Mouse (Mus musculus): ENCODE measurements around the gene Celsr3. TPM values are rescaled to one million over a fixed set of nuclear protein-coding genes. Genes with fewer than 3 reads are reported as not detected.

Gene Celsr3
- polyA plus RNA-seq, 1 experiment from 2014 or later = 13.8 TPM

GRCm38 (mm10) chr9:108831637-108832036, 5.5 kb downstream of the Celsr3 start:
- Histone ChIP-seq H3K9ac (replicated peaks) (peak overlapping the region; percentile 34; the same call in 1 of the 2 replicates), H3K36me3 (peaks cover 68% of the 10 kb centered on the region), H3K4me3 (peak overlapping the region; percentile 42), H3K27ac (replicated peaks) (no peak overlapping the region), H3K9me3 (no peaks in the 10 kb centered on the region), H3K4me1 (peaks cover 46% of the 10 kb centered on the region), H3K27me3 (peaks cover 75% of the 10 kb centered on the region), H3K4me2 (replicated peaks) (peak overlapping the region; percentile 73)
- WGBS = 8% methylated on average over 23 of the region's 23 CpGs
- ATAC-seq (ENCODE audit: low FRiP score, low read depth) = no peak

DNA sequence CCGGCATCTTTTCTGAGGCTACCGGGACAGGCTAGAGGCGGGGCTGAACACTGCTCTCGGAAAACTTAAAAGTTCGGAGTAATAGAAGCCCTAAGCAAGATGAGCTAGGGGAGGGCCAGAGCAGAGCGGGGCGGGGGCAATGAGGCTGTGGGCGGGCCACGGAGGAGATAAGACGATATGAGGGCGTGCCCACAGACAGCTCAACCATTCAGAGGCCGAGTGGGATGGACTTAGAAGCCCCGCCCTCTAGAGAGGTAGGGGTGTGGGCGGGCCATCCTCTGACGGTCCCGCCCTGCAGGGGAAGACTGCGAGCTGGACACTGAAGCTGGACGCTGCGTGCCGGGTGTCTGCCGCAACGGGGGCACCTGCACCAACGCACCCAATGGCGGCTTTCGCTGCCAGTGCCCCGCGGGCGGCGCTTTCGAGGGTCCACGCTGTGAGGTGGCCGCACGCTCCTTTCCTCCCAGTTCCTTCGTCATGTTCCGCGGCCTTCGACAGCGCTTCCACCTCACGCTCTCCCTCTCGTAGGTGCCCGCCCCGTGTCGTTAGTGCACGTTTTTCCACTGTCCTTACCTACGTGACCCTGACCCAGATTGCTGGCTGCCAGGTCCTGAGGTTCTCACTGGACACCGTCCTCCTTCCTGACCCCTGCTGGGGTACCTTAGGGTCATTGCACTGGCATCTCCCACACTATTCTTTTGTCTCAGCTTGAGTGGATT, 6.4 kb downstream of the Celsr3 start:
- H3K4me2 ChIP-seq (replicated peaks) = peak overlapping the region; percentile 73
- no peaks in the 10 kb centered on the region for H3K9me3 ChIP-seq
- WGBS = 7% methylated on average over 46 of the region's 46 CpGs
- ATAC-seq (ENCODE audit: low FRiP score, low read depth) = peak; percentile 95
- H3K9ac ChIP-seq (replicated peaks) = peak overlapping the region; percentile 34; the same call in 1 of the 2 replicates
- H3K27ac ChIP-seq (replicated peaks) = no peak overlapping the region
- peak overlapping the region; percentile 42 for H3K4me3 ChIP-seq
- peaks cover 37% of the 10 kb centered on the region for H3K4me1 ChIP-seq
- peaks cover 66% of the 10 kb centered on the region for H3K27me3 ChIP-seq
- peaks cover 75% of the 10 kb centered on the region for H3K36me3 ChIP-seq

- Histone ChIP-seq H3K4me1 (no peaks in the 10 kb centered on the region), H3K4me3 (no peak overlapping the region), H3K36me3 (peaks cover 96% of the 10 kb centered on the region), H3K9ac (replicated peaks) (0 out of 2 replicates have a peak overlapping the region, but pooled peaks have one; percentile 2), H3K27me3 (0 out of 2 replicates have a peak, but pooled peaks cover 3% of the 10 kb centered on the region), H3K9me3 (no peaks in the 10 kb centered on the region), H3K27ac (replicated peaks) (no peak overlapping the region), H3K4me2 (replicated peaks) (no peak overlapping the region)
- ATAC-seq (ENCODE audit: low FRiP score, low read depth) = no peak
- WGBS = 19% methylated on average over 14 of the region's 14 CpGs
Measured at GRCm38 (mm10) chr9:108842989-108843388, 16.9 kb downstream of the Celsr3 start.

GRCm38 (mm10) chr9:108845390-108845789, 19.3 kb downstream of the Celsr3 start:
- no peak overlapping the region for H3K4me2 ChIP-seq (replicated peaks)
- no peak overlapping the region for H3K4me3 ChIP-seq
- no peak overlapping the region for H3K27ac ChIP-seq (replicated peaks)
- no peaks in the 10 kb centered on the region for H3K9me3 ChIP-seq
- WGBS = 80% methylated on average over 5 of the region's 5 CpGs
- H3K36me3 ChIP-seq = peaks cover 96% of the 10 kb centered on the region
- 0 out of 2 replicates have a peak, but pooled peaks cover 3% of the 10 kb centered on the region for H3K27me3 ChIP-seq
- no peak overlapping the region for H3K9ac ChIP-seq (replicated peaks)
- H3K4me1 ChIP-seq = no peaks in the 10 kb centered on the region
- ATAC-seq (ENCODE audit: low FRiP score, low read depth) = no peak

- H3K4me2 ChIP-seq (replicated peaks) = no peak overlapping the region
- 85% methylated on average over 4 of the region's 4 CpGs for WGBS
- H3K27ac ChIP-seq (replicated peaks) = no peak overlapping the region
- no peak overlapping the region for H3K4me3 ChIP-seq
- no peaks in the 10 kb centered on the region for H3K27me3 ChIP-seq
- H3K9ac ChIP-seq (replicated peaks) = no peak overlapping the region
- 0 out of 2 replicates have a peak, but pooled peaks cover 3% of the 10 kb centered on the region for H3K4me1 ChIP-seq
- H3K9me3 ChIP-seq = no peaks in the 10 kb centered on the region
- peaks cover 81% of the 10 kb centered on the region for H3K36me3 ChIP-seq
- no peak for ATAC-seq (ENCODE audit: low FRiP score, low read depth)
Measured at GRCm38 (mm10) chr9:108847374-108847773, 21.3 kb downstream of the Celsr3 start.

DNA sequence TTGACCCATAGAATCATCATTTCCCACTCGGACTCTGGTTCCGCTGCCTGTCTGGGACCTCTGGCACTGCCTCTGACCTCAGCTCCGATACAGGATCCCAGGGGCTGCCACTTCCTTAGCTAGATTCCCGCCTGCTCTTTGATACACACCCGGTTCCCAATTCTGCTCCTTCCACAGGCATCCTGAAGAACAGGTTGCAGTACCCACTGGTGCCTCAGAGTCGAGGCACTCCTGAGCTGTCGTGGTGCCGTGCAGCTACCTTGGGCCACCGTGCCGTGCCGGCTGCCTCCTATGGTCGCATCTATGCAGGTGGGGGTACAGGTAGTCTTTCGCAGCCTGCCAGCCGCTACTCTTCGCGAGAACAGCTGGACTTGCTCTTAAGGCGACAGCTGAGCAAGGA, 22.3 kb downstream of the Celsr3 start:
- H3K27me3 ChIP-seq = no peaks in the 10 kb centered on the region
- H3K4me3 ChIP-seq = no peak overlapping the region
- peaks cover 9% of the 10 kb centered on the region for H3K4me1 ChIP-seq
- no peak for ATAC-seq (ENCODE audit: low FRiP score, low read depth)
- no peak overlapping the region for H3K27ac ChIP-seq (replicated peaks)
- peaks cover 72% of the 10 kb centered on the region for H3K36me3 ChIP-seq
- no peak overlapping the region for H3K4me2 ChIP-seq (replicated peaks)
- H3K9ac ChIP-seq (replicated peaks) = no peak overlapping the region
- 78% methylated on average over 17 of the region's 17 CpGs for WGBS
- H3K9me3 ChIP-seq = no peaks in the 10 kb centered on the region

GRCm38 (mm10) chr9:108852976-108853375, 26.9 kb downstream of the Celsr3 start, which contains the start of gene Slc26a6:
Slc26a6 (plus strand) TSS chr9:108853283.
- H3K9me3 ChIP-seq = no peaks in the 10 kb centered on the region
- peak within 1 kb of the TSS; percentile 80 for H3K27ac ChIP-seq (replicated peaks)
- H3K36me3 ChIP-seq = peaks cover 42% of the 10 kb centered on the region

GRCm38 (mm10) chr9:108853635-108854240, 27.6 kb downstream of the Celsr3 start:
- H3K27me3 ChIP-seq = 0 out of 2 replicates have a peak, but pooled peaks cover 3% of the 10 kb centered on the region
- H3K4me2 ChIP-seq (replicated peaks) = peak overlapping the region; percentile 94
- no peaks in the 10 kb centered on the region for H3K9me3 ChIP-seq
- peak overlapping the region; percentile 70 for H3K4me3 ChIP-seq
- H3K27ac ChIP-seq (replicated peaks) = peak overlapping the region; percentile 80
- peaks cover 42% of the 10 kb centered on the region for H3K36me3 ChIP-seq
- H3K9ac ChIP-seq (replicated peaks) = peak overlapping the region; percentile 78
- H3K4me1 ChIP-seq = peaks cover 18% of the 10 kb centered on the region
- peak; percentile 89 for ATAC-seq (ENCODE audit: low FRiP score, low read depth)
- WGBS = 2% methylated on average over 25 of the region's 25 CpGs

More at GRCm38 (mm10) chr9:108852976-108853375, 26.9 kb downstream of the Celsr3 start, which contains the start of gene Slc26a6:
- peak within 1 kb of the TSS; percentile 94 for H3K4me2 ChIP-seq (replicated peaks)
- WGBS = 92% methylated on average over 3 of the region's 3 CpGs
- peak within 1 kb of the TSS; percentile 70 for H3K4me3 ChIP-seq
- H3K27me3 ChIP-seq = 0 out of 2 replicates have a peak, but pooled peaks cover 3% of the 10 kb centered on the region
- ATAC-seq (ENCODE audit: low FRiP score, low read depth) = no peak
- peak within 1 kb of the TSS; percentile 78 for H3K9ac ChIP-seq (replicated peaks)
- peaks cover 18% of the 10 kb centered on the region for H3K4me1 ChIP-seq

DNA sequence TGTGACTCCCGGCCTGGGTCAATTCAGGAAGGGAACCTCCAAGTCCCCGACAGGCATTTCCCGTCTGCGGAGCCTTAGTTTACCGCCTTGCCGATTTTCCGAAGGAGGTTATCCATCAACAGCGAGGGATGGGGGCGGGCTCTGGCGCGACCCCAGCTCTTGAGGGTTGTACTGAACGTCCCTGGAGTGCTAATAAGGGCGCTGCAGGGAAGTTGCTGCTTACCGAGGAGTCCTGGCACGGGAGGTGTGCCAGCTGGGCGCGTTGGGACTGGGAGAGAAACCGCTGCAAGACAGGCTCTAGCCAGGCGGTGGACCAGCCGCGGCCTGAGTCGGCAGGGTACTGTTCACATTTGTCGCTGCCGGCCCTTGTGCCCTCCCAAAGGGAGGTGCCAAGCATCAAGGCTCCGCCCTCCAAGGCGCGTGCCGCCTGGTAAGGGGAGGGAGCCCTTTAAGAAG, 28.1 kb downstream of the Celsr3 start:
- peaks cover 39% of the 10 kb centered on the region for H3K36me3 ChIP-seq
- H3K9me3 ChIP-seq = no peaks in the 10 kb centered on the region
- 0 out of 2 replicates have a peak, but pooled peaks cover 3% of the 10 kb centered on the region for H3K27me3 ChIP-seq
- peak overlapping the region; percentile 78 for H3K9ac ChIP-seq (replicated peaks)
- peaks cover 18% of the 10 kb centered on the region for H3K4me1 ChIP-seq
- peak overlapping the region; percentile 94 for H3K4me2 ChIP-seq (replicated peaks)
- peak overlapping the region; percentile 70 for H3K4me3 ChIP-seq
- peak overlapping the region; percentile 80 for H3K27ac ChIP-seq (replicated peaks)
- whole genome bisulfite sequencing = under 1% methylated on average over 28 of the region's 28 CpGs
- ATAC-seq (ENCODE audit: low FRiP score, low read depth) = peak; percentile 78

DNA sequence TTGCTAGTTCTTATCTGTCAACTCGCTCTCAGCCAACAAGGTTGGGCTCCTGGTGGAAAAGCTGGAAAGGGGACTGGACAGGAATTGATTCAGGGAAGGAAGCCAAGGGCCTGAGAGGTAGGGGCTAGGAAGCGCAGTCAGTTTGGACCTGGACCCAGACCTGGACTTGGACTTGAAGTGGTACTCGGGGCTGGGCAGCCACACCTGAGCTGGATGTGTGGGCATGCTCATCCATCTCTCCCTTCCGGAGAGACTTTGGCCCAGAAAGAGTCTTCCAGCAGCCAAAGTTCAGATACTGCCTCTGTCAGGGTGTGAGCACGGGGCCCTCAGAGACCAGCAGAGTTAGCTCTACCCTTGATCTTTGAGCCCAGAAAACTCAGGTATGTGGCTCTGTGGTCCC, 29.2 kb downstream of the Celsr3 start:
- Histone ChIP-seq H3K9ac (replicated peaks) (no peak overlapping the region), H3K27me3 (0 out of 2 replicates have a peak, but pooled peaks cover 3% of the 10 kb centered on the region), H3K4me1 (peaks cover 18% of the 10 kb centered on the region), H3K4me2 (replicated peaks) (peak overlapping the region; percentile 94; the same call in 1 of the 2 replicates), H3K27ac (replicated peaks) (no peak overlapping the region), H3K36me3 (peaks cover 32% of the 10 kb centered on the region), H3K4me3 (no peak overlapping the region), H3K9me3 (no peaks in the 10 kb centered on the region)
- no peak for ATAC-seq (ENCODE audit: low FRiP score, low read depth)
- whole genome bisulfite sequencing = 63% methylated on average over 5 of the region's 5 CpGs

GRCm38 (mm10) chr9:108858792-108859527, 32.8 kb downstream of the Celsr3 start:
- H3K4me3 ChIP-seq = no peak overlapping the region
- peaks cover 41% of the 10 kb centered on the region for H3K36me3 ChIP-seq
- H3K27me3 ChIP-seq = 0 out of 2 replicates have a peak, but pooled peaks cover 3% of the 10 kb centered on the region
- no peaks in the 10 kb centered on the region for H3K9me3 ChIP-seq
- peaks cover 6% of the 10 kb centered on the region for H3K4me1 ChIP-seq
- 80% methylated on average over 8 of the region's 8 CpGs for WGBS
- no peak for ATAC-seq (ENCODE audit: low FRiP score, low read depth)
- no peak overlapping the region for H3K27ac ChIP-seq (replicated peaks)
- no peak overlapping the region for H3K9ac ChIP-seq (replicated peaks)
- H3K4me2 ChIP-seq (replicated peaks) = no peak overlapping the region
